Mouse (Mus musculus): Measurements from ENCODE around the gene Zfp429. TPM values are rescaled to one million over a fixed set of nuclear protein-coding genes. Genes with fewer than 3 reads are reported as not detected.

Zfp429 gene
- total RNA-seq, 2 experiments from 2014 or later = 0.86 to 2.2 TPM

Other genes with a start within 250 kb of the Zfp429 start
- 1 to 10 TPM; 3.7 to 5.3 TPM for gene Rsl1, start 226.6 kb downstream of the Zfp429 start, total RNA-seq (2021)
- gene Zfp455, start 205.3 kb downstream of the Zfp429 start, total RNA-seq (2021) = 1 to 10 TPM; 3.3 to 3.5 TPM
- gene Zfp458, start 121.4 kb downstream of the Zfp429 start, total RNA-seq (2021) = 10 to 100 TPM; 18.7 to 19.4 TPM
- gene Zfp457, start 93.3 kb downstream of the Zfp429 start, total RNA-seq (2021) = 1 to 10 TPM; 4.4 to 4.5 TPM
- gene Zfp595, start 67.2 kb downstream of the Zfp429 start, total RNA-seq (2021) = 1 to 10 TPM; 2.6 to 3.8 TPM
- 1 to 10 TPM in 1 of 2 experiments, not detected in 1; 1.9 TPM for gene Gm28044, start 39.3 kb downstream of the Zfp429 start, total RNA-seq (2021)
- gene Zfp953, start 39.2 kb downstream of the Zfp429 start, total RNA-seq (2021) = 1 to 10 TPM in 1 of 2 experiments, under 1 TPM in 1; 0.53 to 1.0 TPM
- gene Gm28041, start 24.1 kb downstream of the Zfp429 start, total RNA-seq (2021) = not detected
- gene Zfp456, start 24.0 kb downstream of the Zfp429 start, total RNA-seq (2021) = 1 to 10 TPM in 1 of 2 experiments, under 1 TPM in 1; 0.24 to 1.1 TPM
- gene Zfp459, start 21.6 kb upstream of the Zfp429 start, total RNA-seq (2021) = 1 to 10 TPM; 7.0 to 8.6 TPM
- gene Zfp874a, start 51.8 kb upstream of the Zfp429 start, total RNA-seq (2021) = 10 to 100 TPM; 11.0 to 12.4 TPM
- 10 to 100 TPM; 14.5 to 15.9 TPM for gene Zfp874b, start 84.4 kb upstream of the Zfp429 start, total RNA-seq (2021)
- 1 to 10 TPM; 6.3 to 8.7 TPM for gene Zfp58, start 100.7 kb upstream of the Zfp429 start, total RNA-seq (2021)
- gene Gm26965, start 126.3 kb upstream of the Zfp429 start, total RNA-seq (2021) = under 1 TPM in 1 of 2 experiments, not detected in 1; 0.40 TPM
- gene Zfp87, start 126.4 kb upstream of the Zfp429 start, total RNA-seq (2021) = 10 to 100 TPM; 23.0 to 24.8 TPM
- gene Zfp748, start 154.0 kb upstream of the Zfp429 start, total RNA-seq (2021) = 1 to 10 TPM; 9.3 to 9.8 TPM
- 1 to 10 TPM; 8.7 to 9.2 TPM for gene Zfp729b, start 209.9 kb upstream of the Zfp429 start, total RNA-seq (2021)
- gene Gm49345, start 237.9 kb upstream of the Zfp429 start, total RNA-seq (2021) = 1 to 10 TPM; 1.1 TPM
- gene Zfp729a, start 238.0 kb upstream of the Zfp429 start, total RNA-seq (2021) = 1 to 10 TPM; 7.2 to 9.8 TPM